Mouse (Mus musculus) embryonic facial prominence, embryonic 10.5 days (tissue): ENCODE results near the gene Taf8. TPM values are rescaled to one million over a fixed set of nuclear protein-coding genes. Genes with fewer than 3 reads are reported as not detected.

Source experiments
- DNase-seq: peaks from one replicate; pipeline ENCODE4 v3.0.0-alpha.2; 2017; ENCODE audit warnings: low spot score
- H3K27ac ChIP-seq: fragments of 300-500 bp; sonication (generic); replicated peaks from 2 replicates; pipeline ENCODE4 v1.5.1; 2016; ENCODE audit warnings: mild to moderate bottlenecking
- H3K27me3 ChIP-seq: fragments of 300-500 bp; sonication (generic); replicated peaks from 2 replicates; pipeline ENCODE4 v1.6.1; 2016; ENCODE audit warnings: low read depth, mild to moderate bottlenecking; ENCODE audit not compliant: poor library complexity, severe bottlenecking
- H3K36me3 ChIP-seq: fragments of 300-500 bp; sonication (generic); replicated peaks from 2 replicates; pipeline ENCODE4 v1.6.1; 2016; ENCODE audit warnings: mild to moderate bottlenecking, moderate library complexity
- H3K4me1 ChIP-seq: fragments of 300-500 bp; sonication (generic); 2 replicates; pipeline ENCODE4 v1.6.1; 2016
- H3K4me3 ChIP-seq: fragments of 300-500 bp; sonication (generic); 2 replicates; pipeline ENCODE4 v1.5.1; 2016; ENCODE audit warnings: mild to moderate bottlenecking, moderate library complexity
- H3K9me3 ChIP-seq: fragments of 300-500 bp; sonication (generic); 2 replicates; pipeline ENCODE4 v1.6.1; 2016; ENCODE audit warnings: mild to moderate bottlenecking
- WGBS: fragments of 180-500 bp; shearing (Covaris S2); methylation state at CpG from one replicate; pipeline ENCODE4 v1.1.7; 2016; 5-methylcytosine and 5-hydroxymethylcytosine counted together
- polyA plus RNA-seq: library from polyadenylated mRNA; unstranded; fragments of >200 nt; fragmentation: Nextera tagmentation; extraction: Ambion mirVana; gene quantifications from 2 replicates; pipeline ENCODE4 v1.2.1, GENCODE M21; 2016

The Taf8 gene
- polyA plus RNA-seq, 1 experiment from 2014 or later: 32.0 TPM

DNA sequence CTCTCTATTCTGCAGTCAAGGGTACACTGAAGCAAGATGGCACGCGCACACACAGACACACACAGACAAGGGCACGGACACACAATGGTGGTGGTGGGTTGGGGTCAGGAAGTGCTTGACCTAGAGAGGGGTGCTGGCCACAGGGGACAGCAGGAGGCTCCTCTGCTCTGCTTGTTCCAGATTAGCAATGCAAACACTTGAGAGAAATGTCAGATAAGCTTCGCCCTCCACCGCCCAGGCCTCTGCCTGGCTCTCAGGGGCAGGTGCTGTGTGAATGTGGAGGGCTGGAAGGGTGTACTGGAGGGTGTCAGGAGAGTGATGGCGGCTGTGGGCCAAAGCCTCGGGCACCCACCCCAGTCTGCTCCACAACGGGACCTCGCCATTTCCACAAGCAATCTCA lies 56.1 kb downstream of the Taf8 start:
- no peak for DNase-seq
- Histone ChIP-seq H3K36me3 (no peaks in the 10 kb centered on the region), H3K4me3 (no peak overlapping the region), H3K4me1 (peaks cover 39% of the 10 kb centered on the region), H3K27me3 (peaks cover 16% of the 10 kb centered on the region), H3K27ac (no peak overlapping the region), H3K9me3 (no peaks in the 10 kb centered on the region)
- 76% methylated on average over 9 of the region's 9 CpGs for WGBS

DNA sequence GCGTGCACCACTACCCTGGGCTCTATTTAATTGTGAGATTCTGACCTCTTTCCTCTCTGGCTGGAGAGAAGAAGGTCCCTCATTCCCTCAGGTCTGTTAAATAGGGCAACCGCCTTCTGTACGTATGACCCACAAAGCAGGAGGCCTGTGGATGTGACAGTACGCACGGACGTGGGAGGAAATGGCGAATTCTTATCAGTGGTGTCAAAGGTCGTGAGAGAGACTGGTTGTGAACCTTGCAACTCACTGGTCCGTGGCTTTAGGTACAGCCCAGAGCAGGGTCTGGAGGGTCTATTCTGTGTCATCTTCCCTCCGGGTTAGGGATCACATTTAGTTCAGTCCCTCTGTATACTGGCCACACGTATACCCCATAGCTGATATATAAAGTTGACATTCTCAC lies 56.6 kb downstream of the Taf8 start:
- no peak for DNase-seq
- H3K9me3 ChIP-seq: no peaks in the 10 kb centered on the region
- peaks cover 43% of the 10 kb centered on the region for H3K4me1 ChIP-seq
- no peaks in the 10 kb centered on the region for H3K36me3 ChIP-seq
- H3K27me3 ChIP-seq: peaks cover 21% of the 10 kb centered on the region
- no peak overlapping the region for H3K27ac ChIP-seq
- 75% methylated on average over 11 of the region's 11 CpGs for WGBS
- no peak overlapping the region for H3K4me3 ChIP-seq

DNA sequence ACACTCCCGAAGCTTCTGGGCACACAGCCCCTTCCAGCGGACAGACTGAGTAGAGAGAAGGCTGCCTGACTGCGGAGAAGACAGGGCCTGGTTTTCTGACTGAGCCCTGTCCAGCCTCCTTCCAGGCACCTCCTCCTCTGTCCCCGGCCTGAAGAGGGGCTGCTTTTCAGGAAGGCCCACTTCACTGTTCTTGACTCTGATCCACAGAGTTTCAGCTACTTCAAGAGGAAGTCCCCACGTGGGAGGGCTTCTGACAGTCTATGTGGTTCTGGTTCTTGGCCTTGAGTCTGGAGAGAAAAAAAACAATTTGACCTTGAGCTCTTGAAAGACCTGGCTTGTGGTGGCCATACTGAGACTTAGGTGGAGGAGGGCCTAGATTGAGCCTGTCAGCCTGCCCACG lies 58.0 kb downstream of the Taf8 start:
- Histone ChIP-seq H3K27ac (no peak overlapping the region; the same call in 1 of the 2 replicates), H3K27me3 (peaks cover 34% of the 10 kb centered on the region), H3K9me3 (no peaks in the 10 kb centered on the region), H3K36me3 (no peaks in the 10 kb centered on the region), H3K4me1 (peaks cover 43% of the 10 kb centered on the region), H3K4me3 (no peak overlapping the region)
- 76% methylated on average over 6 of the region's 6 CpGs for WGBS
- no peak for DNase-seq

DNA sequence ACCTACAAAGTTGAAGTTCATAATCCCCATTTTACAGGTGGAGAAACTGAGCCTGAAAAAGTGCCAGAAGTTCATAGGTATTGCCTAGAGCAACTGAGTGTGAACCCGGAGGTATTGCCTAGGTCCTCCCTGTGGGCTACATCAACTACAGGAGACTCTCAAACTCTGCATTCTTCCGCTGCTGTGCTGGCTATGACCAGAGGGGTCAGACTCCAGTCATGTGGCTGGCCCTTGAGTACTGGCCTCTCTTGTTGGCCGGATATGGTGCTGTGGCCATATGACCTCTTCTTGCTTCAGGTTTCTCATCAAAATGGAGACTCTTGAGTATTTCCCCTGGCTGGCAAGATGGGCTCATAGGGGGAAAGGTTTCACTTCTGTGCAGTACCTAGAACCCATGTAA lies 59.8 kb downstream of the Taf8 start:
- H3K9me3 ChIP-seq: no peaks in the 10 kb centered on the region
- no peak for DNase-seq
- H3K4me3 ChIP-seq: no peak overlapping the region
- peaks cover 53% of the 10 kb centered on the region for H3K27me3 ChIP-seq
- no peaks in the 10 kb centered on the region for H3K36me3 ChIP-seq
- H3K4me1 ChIP-seq: peaks cover 37% of the 10 kb centered on the region
- no peak overlapping the region for H3K27ac ChIP-seq
- 76% methylated on average over 3 of the region's 3 CpGs for WGBS

DNA sequence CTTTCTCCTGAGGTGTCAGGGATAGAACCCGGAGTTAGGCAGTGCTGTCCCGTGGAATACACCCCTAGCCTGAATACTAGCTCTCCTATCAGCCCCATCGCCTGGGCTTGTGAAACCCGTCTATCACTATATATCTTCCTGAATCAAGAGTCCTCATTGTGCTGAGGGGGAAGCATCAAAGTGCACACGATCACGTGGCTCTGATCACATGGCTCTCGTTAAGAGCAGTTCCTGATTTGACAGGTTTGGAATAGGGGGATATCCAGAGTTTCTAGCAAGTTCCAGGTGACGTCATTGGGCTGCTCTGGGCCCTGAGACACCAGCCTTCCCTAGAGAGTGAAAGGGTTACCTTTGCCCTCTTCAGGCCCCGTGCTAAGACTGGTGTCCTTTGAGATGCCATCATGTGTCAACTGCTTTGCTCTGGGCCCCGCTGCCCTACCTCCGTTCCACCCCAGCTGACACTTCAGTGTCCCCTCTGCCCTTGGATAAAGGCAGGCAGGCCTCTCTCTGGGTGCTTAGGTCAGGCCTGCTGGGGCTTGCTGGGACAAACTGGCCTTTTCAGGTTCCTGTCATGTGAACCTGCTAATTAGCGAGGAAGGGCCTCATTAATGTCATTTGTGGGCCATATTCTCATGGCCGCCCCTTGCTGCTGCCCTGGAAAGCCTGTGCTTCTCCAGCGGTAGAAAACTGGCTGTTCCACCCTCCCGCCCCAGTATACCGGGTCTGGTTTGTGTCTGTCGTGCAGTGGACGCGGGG lies 60.6 kb downstream of the Taf8 start:
- peak; percentile 32 for DNase-seq
- H3K27ac ChIP-seq: peak overlapping the region; percentile 62; the same call in 1 of the 2 replicates
- peaks cover 45% of the 10 kb centered on the region for H3K4me1 ChIP-seq
- no peaks in the 10 kb centered on the region for H3K9me3 ChIP-seq
- no peaks in the 10 kb centered on the region for H3K36me3 ChIP-seq
- no peak overlapping the region for H3K4me3 ChIP-seq
- peaks cover 61% of the 10 kb centered on the region for H3K27me3 ChIP-seq
- 63% methylated on average over 19 of the region's 19 CpGs for WGBS

- no peaks in the 10 kb centered on the region for H3K36me3 ChIP-seq
- peaks cover 70% of the 10 kb centered on the region for H3K27me3 ChIP-seq
- WGBS: 5% methylated on average over 9 of the region's 9 CpGs
- DNase-seq: peak; percentile 42
- H3K9me3 ChIP-seq: no peaks in the 10 kb centered on the region
- H3K4me3 ChIP-seq: no peak overlapping the region
- peaks cover 49% of the 10 kb centered on the region for H3K4me1 ChIP-seq
- peak overlapping the region; percentile 27; the same call in 1 of the 2 replicates for H3K27ac ChIP-seq
Observed at GRCm38 (mm10) chr17:47440359-47440890, 61.7 kb downstream of the Taf8 start.

- no peak for DNase-seq
- Histone ChIP-seq H3K4me3 (no peak overlapping the region), H3K9me3 (no peaks in the 10 kb centered on the region), H3K27me3 (peaks cover 77% of the 10 kb centered on the region), H3K27ac (no peak overlapping the region), H3K36me3 (no peaks in the 10 kb centered on the region), H3K4me1 (peaks cover 49% of the 10 kb centered on the region)
- WGBS: 38% methylated on average over 9 of the region's 9 CpGs
Observed at GRCm38 (mm10) chr17:47439396-47440028, 62.6 kb downstream of the Taf8 start.

GRCm38 (mm10) chr17:47438611-47439010 lies 63.5 kb downstream of the Taf8 start:
- H3K27ac ChIP-seq: no peak overlapping the region; the same call in 1 of the 2 replicates
- H3K9me3 ChIP-seq: no peaks in the 10 kb centered on the region
- H3K36me3 ChIP-seq: no peaks in the 10 kb centered on the region
- WGBS: 61% methylated on average over 6 of the region's 6 CpGs
- DNase-seq: no peak
- peaks cover 49% of the 10 kb centered on the region for H3K4me1 ChIP-seq
- no peak overlapping the region for H3K4me3 ChIP-seq
- peaks cover 77% of the 10 kb centered on the region for H3K27me3 ChIP-seq

DNA sequence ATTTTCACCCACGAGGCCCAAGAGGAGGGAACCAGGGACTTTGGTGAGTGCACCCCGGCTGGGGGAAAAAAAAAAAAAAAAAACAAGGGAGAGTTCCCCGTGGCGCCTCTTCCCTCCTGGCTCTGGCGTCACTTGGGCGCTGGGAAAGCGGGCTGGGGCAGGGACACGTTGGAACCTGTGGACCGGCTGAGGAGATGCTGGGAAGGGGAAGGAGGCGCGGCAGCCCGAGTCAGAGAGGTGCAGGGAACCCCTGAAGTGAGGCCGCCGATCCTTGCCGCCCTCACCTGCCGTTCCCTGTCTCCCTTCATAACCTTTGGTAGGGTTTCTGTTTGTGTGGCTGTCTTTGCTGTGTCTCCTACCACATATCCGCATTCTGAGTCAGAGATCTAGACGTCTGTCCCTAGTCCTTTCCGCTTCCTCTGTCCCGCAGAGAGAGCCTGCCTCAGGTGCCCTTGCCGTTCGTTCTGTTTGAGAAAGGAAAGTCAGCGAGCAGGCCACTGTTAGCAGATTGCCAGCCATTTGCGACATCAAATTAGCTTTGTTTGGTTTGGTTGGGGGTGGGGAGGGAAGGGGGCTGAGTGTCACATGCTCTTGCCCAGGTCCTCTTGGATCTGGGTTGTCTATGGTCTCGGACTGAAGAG lies 65.1 kb downstream of the Taf8 start, which contains the start of gene 1700001C19Rik:
1700001C19Rik (minus strand) TSS at position 470 of the 641 bp plus-strand sequence.
- no peaks in the 10 kb centered on the region for H3K9me3 ChIP-seq
- peak within 1 kb of the TSS; percentile 71 for H3K27ac ChIP-seq
- peaks cover 44% of the 10 kb centered on the region for H3K4me1 ChIP-seq
- peak; percentile 47 for DNase-seq
- no peaks in the 10 kb centered on the region for H3K36me3 ChIP-seq
- H3K27me3 ChIP-seq: peaks cover 71% of the 10 kb centered on the region
- H3K4me3 ChIP-seq: peak within 1 kb of the TSS; percentile 56
- under 1% methylated on average over 25 of the region's 25 CpGs for WGBS

DNA sequence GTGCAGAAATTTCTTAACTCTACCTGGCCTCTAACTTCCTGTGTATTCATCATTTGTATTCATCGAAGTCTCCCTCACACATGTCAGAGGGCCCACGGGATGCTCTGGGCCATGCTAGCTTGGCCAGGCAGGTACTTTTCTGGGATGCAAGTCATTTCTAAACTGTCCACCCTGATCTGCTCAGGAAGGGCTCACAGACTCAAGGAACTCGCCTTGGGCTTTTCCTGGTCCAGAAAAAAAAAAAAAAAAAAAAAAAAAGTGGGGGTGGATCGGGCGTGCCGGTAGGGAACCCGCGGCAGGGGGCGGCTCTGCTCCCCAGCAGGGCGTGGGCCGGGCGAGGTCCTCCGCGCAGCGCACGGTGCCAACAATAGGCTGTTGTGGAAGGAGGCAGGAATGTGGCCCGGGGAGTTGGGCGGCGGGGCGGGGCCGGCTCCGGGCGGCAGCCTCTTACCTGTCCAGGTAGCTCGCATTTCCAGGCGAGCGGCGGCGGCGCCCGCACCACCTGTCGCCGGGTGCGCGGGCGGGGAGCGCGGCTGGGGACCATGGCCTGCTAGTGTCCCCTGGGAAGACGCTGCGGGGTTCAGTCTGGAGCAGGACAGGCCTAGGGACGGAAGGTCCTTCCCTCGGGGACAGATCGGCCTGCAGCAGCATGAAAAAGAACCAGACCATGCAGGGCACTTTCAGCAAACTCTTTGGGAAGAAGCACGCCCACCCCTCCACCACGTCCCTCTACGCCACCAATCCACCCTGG lies 65.8 kb downstream of the Taf8 start, which contains the start of gene AI661453:
AI661453 (plus strand) TSS at position 460 of the 751 bp plus-strand sequence.
- peak; percentile 74 for DNase-seq

More for the DNA sequence above, 65.8 kb downstream of the Taf8 start, which contains the start of gene AI661453:
- peak within 1 kb of the TSS; percentile 56 for H3K4me3 ChIP-seq
- H3K27me3 ChIP-seq: peaks cover 69% of the 10 kb centered on the region
- 1% methylated on average over 45 of the region's 45 CpGs for WGBS
- H3K27ac ChIP-seq: peak within 1 kb of the TSS; percentile 71
- H3K4me1 ChIP-seq: peaks cover 37% of the 10 kb centered on the region
- no peaks in the 10 kb centered on the region for H3K36me3 ChIP-seq
- no peaks in the 10 kb centered on the region for H3K9me3 ChIP-seq
